Mouse (Mus musculus) heart, adult 2 months (tissue): ENCODE results near the gene Tspan1.

Experiments used
- CTCF ChIP-seq: fragments of 200-600 bp; IDR thresholded peaks from 2 replicates; pipeline ENCODE4 v1.8.1; 2022; ENCODE audit warnings: antibody characterized with exemption, mild to moderate bottlenecking, moderate library complexity
- POLR2A ChIP-seq: fragments of 200-500 bp; IDR thresholded peaks from 2 replicates; pipeline ENCODE4 v1.6.1; 2011; ENCODE audit warnings: mild to moderate bottlenecking, low read depth, low read length, control low read depth; ENCODE audit not compliant: insufficient read depth

- TF ChIP-seq POLR2A, result peak; percentile 69
- peak; percentile 57 for TF ChIP-seq CTCF
These were observed 43.5 kb downstream of the Tspan1 start, which contains the start of the genes Rad54l and Pomgnt1 for GRCm38 (mm10) chr4:116123602-116124519.
